Mouse (Mus musculus) olfactory bulb, adult 2 months (tissue): ENCODE results near the gene Pik3c2g.

Experiments
- CTCF ChIP-seq: fragments of 200-500 bp; IDR thresholded peaks from 2 replicates; pipeline ENCODE4 v1.5.1; 2012; ENCODE audit warnings: low read depth, mild to moderate bottlenecking, low read length, moderate library complexity; ENCODE audit not compliant: insufficient read depth
- POLR2A ChIP-seq: fragments of 200-500 bp; IDR thresholded peaks from 2 replicates; pipeline ENCODE4 v1.6.1; 2012; ENCODE audit warnings: mild to moderate bottlenecking, low read depth, low read length, moderate library complexity; ENCODE audit not compliant: insufficient read depth

DNA sequence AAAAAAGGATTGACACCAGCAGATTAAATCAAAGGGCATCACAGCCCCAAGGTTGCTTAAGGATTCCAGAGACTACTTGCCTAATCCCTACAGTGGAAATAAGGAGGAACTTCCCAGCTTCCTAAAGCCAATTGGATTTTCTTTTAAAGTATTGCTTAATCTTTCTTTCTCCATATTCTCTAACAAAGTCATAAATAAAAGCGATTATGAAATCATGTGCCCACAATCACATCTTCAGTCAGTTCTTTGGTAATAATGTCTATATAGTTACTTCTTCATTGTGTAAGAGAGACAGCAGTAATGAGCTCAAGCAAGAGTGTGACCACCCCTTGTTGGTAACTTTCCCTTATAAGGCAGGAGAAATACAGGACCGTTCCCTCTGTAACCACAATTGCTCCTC, 274.5 kb downstream of the Pik3c2g start:
- no peak for TF ChIP-seq CTCF
- no peak for TF ChIP-seq POLR2A
